ENCODE assay signal across 8 mouse cellular contexts in genomic region chr10:100588932-100589388, GRCm38 (mm10). TPM values are rescaled to one million over a fixed set of nuclear protein-coding genes. Genes with fewer than 3 reads are reported as not detected.
DNase-seq lines count a peak whose midpoint lies in the region; TF ChIP-seq lines count a peak whose summit lies in the region.

No protein-coding gene starts in this region.

- no peak for TF ChIP-seq CTCF in cortical plate, adult 2 months (IDR thresholded peaks at IDR 0.05; ENCODE audit: extremely low read depth, insufficient read depth, low read length)
- no peak; the same call in 1 of the 2 replicates for TF ChIP-seq CTCF in left cerebral cortex, adult 2 months (IDR thresholded peaks at IDR 0.05)

- no peaks in the 10 kb centered on the region for H3K79me2 ChIP-seq in macrophage (ENCODE audit: inconsistent target)

- DNase-seq in adipocyte (ENCODE audit: low spot score), result peak; percentile 84
- DNase-seq in gastrocnemius, adult 8-10 months (ENCODE audit: low spot score in 2 of 2), result peak; percentile 63 to 72
- DNase-seq in hindlimb bud, embryonic 11.5 days (ENCODE audit: extremely low spot score, low read depth, low spot score), result peak; percentile 75
- DNase-seq in left cerebral cortex, adult 2 months (ENCODE audit: extremely low spot score in 1 of 2, low spot score in 2 of 2), result peak; percentile 92 to 93
- peak; percentile 79 for DNase-seq in retina, postnatal 7 days (ENCODE audit: low read depth, low spot score)
- peak; percentile 83 for DNase-seq in urinary bladder, adult 18-20 months (ENCODE audit: low spot score in 2 of 2)

- under 1% methylated on average over 31 of the region's 31 CpGs for WGBS in macrophage (ENCODE audit: missing documents)

- no peak overlapping the region for H3K27ac ChIP-seq in cortical plate, adult 2 months (ENCODE audit: insufficient read depth, low read length)
- peak overlapping the region; percentile 86 for H3K27ac ChIP-seq in left cerebral cortex, adult 2 months
- H3K27ac ChIP-seq in macrophage, result no peak overlapping the region

- no peaks in the 10 kb centered on the region for H3K36me3 ChIP-seq in macrophage (ENCODE audit: inconsistent target)

- peak overlapping the region; percentile 61 for H3K4me3 ChIP-seq in cortical plate, adult 2 months (ENCODE audit: insufficient read depth, low read length)
- peak overlapping the region; percentile 92 for H3K4me3 ChIP-seq in left cerebral cortex, adult 2 months
- H3K4me3 ChIP-seq in macrophage (ENCODE audit: inconsistent target), result peak overlapping the region; percentile 52

- H3K4me1 ChIP-seq in cortical plate, adult 2 months (ENCODE audit: control insufficient read depth, insufficient read depth, low read length), result peaks cover 3% of the 10 kb centered on the region

- intact Hi-C loops in left cerebral cortex, adult 2 months (cut with DNase I), result loop anchor here (2.0 kb wide), 1 partner anchor 102 kb away; the partner anchor contains the start of genes Cep290 and Tmtc3

- TF ChIP-seq POLR2A in cortical plate, adult 2 months (IDR thresholded peaks at IDR 0.05; ENCODE audit: extremely low read depth, insufficient read depth, low read length), result peak; percentile 91

RNA-seq across cellular contexts. Expression of gene 4930430F08Rik, which starts 1.3 kb away (rescaled TPM):
- polyA plus RNA-seq in cortical plate, adult 2 months (2012; rRNA removed), result 21.5 and 22.9 TPM in 2 replicates
- 1 to 10 TPM; 7.9 to 8.7 (median 8.2) TPM for total RNA-seq in gastrocnemius, adult 8-10 months (2022)
- total RNA-seq in left cerebral cortex, adult 2 months (2021), result 10 to 100 TPM; 21.6 to 22.0 TPM
- total RNA-seq in macrophage (2018; cell fraction: chromatin; rRNA removed), result 10 to 100 TPM in 1 of 26 experiments, 1 to 10 TPM in 21, under 1 TPM in 4; 0.18 to 10.2 (median 4.1) TPM
- total RNA-seq in macrophage (2018; cell fraction: cytosol; rRNA removed), result 1 to 10 TPM; 2.8 to 8.0 (median 5.7) TPM
- total RNA-seq in macrophage (2018; cell fraction: nucleus; rRNA removed), result 1 to 10 TPM; 1.3 to 10.0 (median 4.4) TPM
- polyA plus RNA-seq in macrophage (2018), result 5.7 to 7.6 TPM (median 5.8 TPM) in 3 replicates

RNA-seq across cellular contexts. Expression of gene 1700017N19Rik, which starts 1.3 kb away (rescaled TPM):
- polyA plus RNA-seq in cortical plate, adult 2 months (2012; rRNA removed), result not detected in 2 replicates
- not detected for total RNA-seq in gastrocnemius, adult 8-10 months (2022)
- not detected for total RNA-seq in left cerebral cortex, adult 2 months (2021)
- not detected for total RNA-seq in macrophage (2018; cell fraction: chromatin; rRNA removed)
- not detected for total RNA-seq in macrophage (2018; cell fraction: cytosol; rRNA removed)
- not detected for total RNA-seq in macrophage (2018; cell fraction: nucleus; rRNA removed)
- polyA plus RNA-seq in macrophage (2018), result not detected in 3 replicates
